18 mouse cellular contexts compared by ENCODE assay signal in the genomic region with DNA sequence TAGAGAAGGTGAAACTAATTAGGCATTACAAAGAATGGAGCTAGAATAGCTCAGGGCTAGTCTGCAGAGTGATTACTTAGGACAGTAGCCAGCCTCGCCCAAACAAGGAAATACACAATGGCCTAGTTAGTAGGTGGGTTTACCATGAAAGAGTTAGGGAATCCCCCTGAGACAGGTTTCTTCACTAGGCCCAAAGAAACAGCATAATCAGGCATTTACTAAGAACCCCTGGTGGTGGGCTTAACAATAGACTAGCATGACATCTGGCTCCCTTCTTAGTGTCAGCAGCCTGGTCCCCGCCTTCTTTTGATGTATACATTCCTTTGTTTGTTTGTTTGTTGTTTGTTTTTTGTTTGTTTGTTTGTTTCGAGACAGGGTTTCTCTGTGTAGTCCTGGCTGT. TPM values are rescaled to one million over a fixed set of nuclear protein-coding genes. Genes with fewer than 3 reads are reported as not detected.
"Had no signal": no experiment of that assay in that cellular context is flagged by ENCODE, and none has a peak within 500 bp of the region (broad histone marks: within the 10 kb centered on the region; RNA-seq: fewer than 3 reads in every experiment).

No protein-coding gene starts in this region.

RNA-seq across cellular contexts. Expression of gene Bcl2l15, which starts 7.8 kb away (rescaled TPM):
- total RNA-seq: forebrain, postnatal 0 days; gastrocnemius, adult 8-10 months; granulocyte monocyte progenitor cell, adult 5-6 weeks; heart, adult 18-20 months; heart, adult 2 months; heart, adult 8-10 months had no signal
- polyA plus RNA-seq: embryonic facial prominence, embryonic 11.5 days; embryonic facial prominence, embryonic 12.5 days; embryonic facial prominence, embryonic 15.5 days; forebrain, embryonic 14.5 days; forebrain, postnatal 0 days; heart, adult 2 months had no signal

RNA-seq across cellular contexts. Expression of gene Ptpn22, which starts 19.4 kb away (rescaled TPM):
- polyA plus RNA-seq: erythroblast, embryonic 14.5 days had no signal

RNA-seq across cellular contexts. Expression of gene Gm43064, which starts 30.8 kb away (rescaled TPM):
- total RNA-seq: common myeloid progenitor, adult 5-6 weeks; gastrocnemius, postnatal 10 days; heart, adult 8-10 months had no signal
- polyA plus RNA-seq: embryonic facial prominence, embryonic 10.5 days; embryonic facial prominence, embryonic 11.5 days; forebrain, embryonic 12.5 days; forebrain, embryonic 13.5 days; forebrain, embryonic 15.5 days; heart, adult 2 months; heart, embryonic 10.5 days had no signal
